Mouse (Mus musculus): ENCODE data around the gene Olfr164. TPM values are rescaled to one million over a fixed set of nuclear protein-coding genes. Genes with fewer than 3 reads are reported as not detected.
A peak's percentile ranks its signal among the peaks of the same experiment; 100 is the strongest.

The Olfr164 gene
- not detected for total RNA-seq (2021)

GRCm38 (mm10) chr16:19313964-19314363 is at the start of gene Olfr164:
Gene Olfr164, minus strand, starts transcription at chr16:19314064.
- intact Hi-C loops (cut with DNase I) = no loop called here

GRCm38 (mm10) chr16:19349111-19349510 is 35.2 kb upstream of the Olfr164 start:
- intact Hi-C loops (cut with DNase I) = no loop called here
- no peak for DNase-seq

More at GRCm38 (mm10) chr16:19313964-19314363, at the start of gene Olfr164:
- DNase-seq = no peak

GRCm38 (mm10) chr16:19263235-19263634 is 50.6 kb downstream of the Olfr164 start:
- no peak for DNase-seq
- intact Hi-C loops (cut with DNase I) = no loop called here

GRCm38 (mm10) chr16:19260780-19261179 is 53.1 kb downstream of the Olfr164 start:
- intact Hi-C loops (cut with DNase I) = no loop called here
- no peak for DNase-seq

- intact Hi-C loops (cut with DNase I) = no loop called here
These were observed 68.0 kb downstream of the Olfr164 start for GRCm38 (mm10) chr16:19245835-19246234.

GRCm38 (mm10) chr16:19241539-19242025 is 72.3 kb downstream of the Olfr164 start:
- DNase-seq = no peak
- intact Hi-C loops (cut with DNase I) = no loop called here

More at GRCm38 (mm10) chr16:19245835-19246234, 68.0 kb downstream of the Olfr164 start:
- DNase-seq = no peak

- intact Hi-C loops (cut with DNase I) = no loop called here
- DNase-seq = no peak
These were observed 72.9 kb downstream of the Olfr164 start for GRCm38 (mm10) chr16:19240792-19241538.

- intact Hi-C loops (cut with DNase I) = no loop called here
- peak; percentile 2 for DNase-seq
These were observed 77.1 kb downstream of the Olfr164 start for GRCm38 (mm10) chr16:19236719-19237118.

Small RNA genes lying within 50 kb of the gene (microRNA-seq; reads per million reads assigned to microRNA genes)
- gene Gm23612 = not detected

Other genes with a start within 250 kb of the Olfr164 start
- gene Olfr165, start 109.1 kb upstream of the Olfr164 start, total RNA-seq (2021) = not detected
- not detected for gene Olfr166, start 169.6 kb upstream of the Olfr164 start, total RNA-seq (2021)
- not detected for gene Olfr167, start 208.2 kb upstream of the Olfr164 start, total RNA-seq (2021)
- not detected for gene Olfr168, start 221.5 kb upstream of the Olfr164 start, total RNA-seq (2021)

All from left cerebral cortex, postnatal 4 days (tissue).